Mouse (Mus musculus): ENCODE data around the gene Slc35e1.

Slc35e1 gene

GRCm38 (mm10) chr8:72485456-72486199 is 6.8 kb downstream of the Slc35e1 start:
- DNase-seq: peak in 1 of 2 experiments; percentile 41

GRCm38 (mm10) chr8:72474826-72475546 is 17.4 kb downstream of the Slc35e1 start, which contains the start of gene Cherp:
Gene Cherp, minus strand, starts transcription at chr8:72475226.
- DNase-seq: peak; percentile 96 to 97

GRCm38 (mm10) chr8:72470684-72471083 is 21.7 kb downstream of the Slc35e1 start:
- peak in 1 of 2 experiments; percentile 46 for DNase-seq

GRCm38 (mm10) chr8:72469984-72470383 is 22.4 kb downstream of the Slc35e1 start:
- no peak for DNase-seq

GRCm38 (mm10) chr8:72469243-72469642 is 23.2 kb downstream of the Slc35e1 start:
- DNase-seq: no peak

- DNase-seq: no peak
Measured at GRCm38 (mm10) chr8:72464211-72464610, 28.2 kb downstream of the Slc35e1 start.

GRCm38 (mm10) chr8:72459881-72460533 is 32.4 kb downstream of the Slc35e1 start:
- DNase-seq: no peak

- DNase-seq: no peak
Measured at GRCm38 (mm10) chr8:72458457-72458856, 34.0 kb downstream of the Slc35e1 start.

GRCm38 (mm10) chr8:72457806-72458205 is 34.6 kb downstream of the Slc35e1 start:
- DNase-seq: no peak

- no peak for DNase-seq
Measured at GRCm38 (mm10) chr8:72455317-72455716, 37.1 kb downstream of the Slc35e1 start.

- no peak for DNase-seq
Measured at GRCm38 (mm10) chr8:72453904-72454303, 38.5 kb downstream of the Slc35e1 start.

GRCm38 (mm10) chr8:72451516-72451915 is 40.9 kb downstream of the Slc35e1 start:
- no peak for DNase-seq

- DNase-seq: no peak
Measured at GRCm38 (mm10) chr8:72445071-72445470, 47.3 kb downstream of the Slc35e1 start.

- no peak for DNase-seq
Measured at GRCm38 (mm10) chr8:72443994-72444350, 48.4 kb downstream of the Slc35e1 start.

- DNase-seq: peak; percentile 98 to 99
Measured at GRCm38 (mm10) chr8:72443338-72443993, 48.9 kb downstream of the Slc35e1 start, which contains the start of the genes Calr3 and 1700030K09Rik. Gene Calr3, minus strand, starts transcription at chr8:72443870. Gene 1700030K09Rik, plus strand, starts transcription at chr8:72443880.

- DNase-seq: no peak
Measured at GRCm38 (mm10) chr8:72438248-72439015, 54.0 kb downstream of the Slc35e1 start.

GRCm38 (mm10) chr8:72434952-72435351 is 57.5 kb downstream of the Slc35e1 start:
- peak; percentile 47 to 58 for DNase-seq

Measured in cerebellum, postnatal 14 days (tissue).